Mouse (Mus musculus) ovary, adult 2 months (tissue): ENCODE results near the gene Smim8. TPM values are rescaled to one million over a fixed set of nuclear protein-coding genes. Genes with fewer than 3 reads are reported as not detected.

Experiments used
- polyA plus RNA-seq: library from polyadenylated mRNA; depleted of rRNA; stranded (reverse); fragments of >200 nt; gene quantifications from 2 replicates; pipeline ENCODE4 v1.2.3, GENCODE M21; 2012; rRNA removed

The Smim8 gene
- polyA plus RNA-seq, result 0.29 and 0.46 TPM in 2 replicates

DNA sequence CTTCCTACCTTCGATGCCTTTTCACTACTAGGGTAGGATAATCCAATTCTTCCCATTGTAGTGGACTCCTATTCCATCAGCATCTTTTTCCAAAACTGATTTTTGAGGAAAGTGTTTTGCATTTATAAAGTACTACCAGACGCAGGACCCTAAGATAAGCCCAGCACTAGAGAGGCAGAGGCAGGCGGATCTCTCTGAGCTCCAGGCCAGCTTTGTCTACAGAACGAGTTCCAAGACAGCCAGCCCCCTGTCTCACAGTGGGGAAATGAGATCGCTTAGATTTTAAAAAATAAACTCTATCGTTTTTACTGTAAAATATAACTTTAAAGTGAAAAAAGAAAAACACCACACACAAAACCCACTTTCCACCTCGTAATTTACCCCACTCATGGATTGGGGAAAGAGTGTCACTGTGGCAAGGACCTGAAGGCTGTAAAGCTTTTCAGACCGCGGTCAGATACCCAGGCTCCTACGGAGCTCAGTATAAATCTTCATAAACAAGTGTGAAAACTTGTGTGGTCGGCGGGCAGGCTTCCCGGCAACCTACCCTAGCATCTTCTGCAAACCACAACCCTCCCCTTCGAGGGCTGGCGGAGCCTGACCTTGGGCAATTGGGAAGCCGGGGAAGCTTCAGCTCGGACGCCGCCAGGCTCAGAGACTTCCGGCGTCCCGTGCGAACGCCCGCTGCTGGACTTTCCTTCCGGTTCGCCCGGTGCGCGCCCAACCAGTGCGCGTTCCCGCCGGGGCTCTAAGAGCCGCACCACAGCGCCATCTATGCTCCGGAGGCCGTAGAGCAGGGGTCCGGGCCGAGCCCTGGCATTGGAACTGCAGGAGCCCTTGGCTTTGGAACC, at the start of gene Smim8:
Smim8 (minus strand) TSS at position 747 of the 851 bp plus-strand sequence.

DNA sequence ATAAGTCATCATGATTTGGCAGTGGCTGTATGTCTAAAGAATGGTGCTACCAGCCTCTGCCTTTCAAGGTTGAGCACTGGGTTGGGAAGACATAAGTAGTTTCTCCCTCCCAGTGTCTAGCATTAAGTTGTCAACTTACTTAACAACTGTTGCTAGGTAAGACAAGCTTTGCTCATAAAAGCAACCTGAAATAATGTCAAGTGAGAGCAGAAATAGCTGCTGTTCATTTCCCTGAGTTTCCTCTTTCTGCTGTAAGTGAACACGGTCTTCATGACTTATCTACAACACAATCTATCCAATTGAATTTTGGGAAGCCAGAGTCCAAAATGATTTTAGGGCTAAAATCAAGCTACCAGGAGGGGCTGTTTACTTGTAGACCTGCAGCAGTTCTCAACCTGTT, 22.1 kb downstream of the Smim8 start, which contains the start of gene Gm136:
Gm136 (minus strand) TSS at position 101 of the 400 bp plus-strand sequence.

DNA sequence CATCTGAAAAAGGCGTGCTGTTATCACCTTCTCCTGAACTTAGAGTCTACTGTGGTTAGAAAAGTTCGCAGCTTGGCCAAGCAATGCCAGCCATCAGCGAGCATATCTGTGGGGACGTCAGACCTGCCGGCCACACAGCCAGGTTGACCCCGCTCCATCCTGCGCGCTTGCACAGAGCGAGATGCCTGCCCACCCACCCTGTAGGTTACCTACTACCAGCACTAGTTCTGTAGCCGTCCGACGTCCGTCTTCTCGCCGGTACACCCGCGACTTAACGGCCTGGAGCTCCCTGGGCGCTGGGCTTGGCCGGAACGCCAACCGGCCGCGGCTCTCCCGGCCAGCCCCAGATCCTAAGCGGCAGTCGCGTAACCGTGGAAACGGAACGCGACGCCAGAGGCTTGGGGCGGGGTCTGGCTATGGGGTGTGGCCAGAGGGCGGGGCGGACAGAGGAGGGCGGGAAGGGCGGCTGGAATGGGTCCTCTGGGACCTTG, 48.3 kb downstream of the Smim8 start, which contains the start of gene Cfap206:
Cfap206 (minus strand) TSS at position 356 of the 491 bp plus-strand sequence.

Other genes with a start within 250 kb of the Smim8 start
- gene Akirin2, start 227.5 kb downstream of the Smim8 start, polyA plus RNA-seq, result 25.3 and 53.7 TPM in 2 replicates
- gene Orc3, start 163.5 kb downstream of the Smim8 start, polyA plus RNA-seq, result 11.4 and 15.6 TPM in 2 replicates
- gene Rars2, start 163.5 kb downstream of the Smim8 start, polyA plus RNA-seq, result 5.3 and 7.9 TPM in 2 replicates
- gene Slc35a1, start 91.0 kb downstream of the Smim8 start, polyA plus RNA-seq, result 10.8 and 11.9 TPM in 2 replicates
- 2.4 and 3.6 TPM in 2 replicates for gene Cfap206, start 48.2 kb downstream of the Smim8 start, polyA plus RNA-seq
- gene Gm136, start 22.2 kb downstream of the Smim8 start, polyA plus RNA-seq, result not detected in 2 replicates
- gene Zfp292, start 104.5 kb upstream of the Smim8 start, polyA plus RNA-seq, result 1.3 and 1.4 TPM in 2 replicates
- not detected in 2 replicates for gene Cga, start 115.4 kb upstream of the Smim8 start, polyA plus RNA-seq